Mouse (Mus musculus): Measurements from ENCODE around the gene Fbxl18. TPM values are rescaled to one million over a fixed set of nuclear protein-coding genes. Genes with fewer than 3 reads are reported as not detected.
"Not testable (repeated sequence)": the region's sequence is repeated elsewhere in the genome, so short reads cannot be mapped to it uniquely, and the experiment has no call there.

Gene Fbxl18
- polyA plus RNA-seq, 1 experiment from 2014 or later, result 26.1 TPM

DNA sequence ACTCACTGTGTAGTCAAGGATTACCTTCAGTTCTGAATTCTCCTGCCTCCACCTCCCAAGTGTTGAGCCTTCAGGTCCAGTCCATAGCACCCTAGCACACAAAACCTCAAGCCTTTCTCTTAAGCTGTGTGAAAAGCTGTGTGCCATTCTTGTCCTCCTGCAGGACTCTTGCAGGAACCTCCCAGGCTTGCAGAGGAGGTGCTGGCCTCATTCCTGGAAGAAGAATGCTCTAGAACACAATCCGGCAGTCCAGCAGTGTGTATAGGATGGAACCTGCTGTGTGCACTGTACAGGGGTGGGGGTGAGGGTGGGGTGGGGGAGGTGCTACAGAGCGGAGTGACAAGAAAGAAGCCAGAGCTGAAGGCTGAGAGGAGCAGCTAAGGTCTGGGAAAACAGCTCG, 47.1 kb downstream of the Fbxl18 start:
- DNase-seq (ENCODE audit: low spot score) (no peak), ATAC-seq (ENCODE audit: low FRiP score) (no peak)
- no peak overlapping the region for H3K27ac ChIP-seq
- no peak overlapping the region for H3K9ac ChIP-seq
- H3K36me3 ChIP-seq (replicated peaks; ENCODE audit: control insufficient read depth, insufficient read depth), result no peaks in the 10 kb centered on the region
- no peak overlapping the region for H3K4me2 ChIP-seq (replicated peaks)
- no peaks in the 10 kb centered on the region for H3K4me1 ChIP-seq (replicated peaks; ENCODE audit: control insufficient read depth, insufficient read depth, low read length)
- H3K4me3 ChIP-seq (replicated peaks; ENCODE audit: low read length), result no peak overlapping the region
- WGBS, result 74% methylated on average over 3 of the region's 3 CpGs
- no peaks in the 10 kb centered on the region for H3K9me3 ChIP-seq (ENCODE audit: control insufficient read depth, low read length)
- no peaks in the 10 kb centered on the region for H3K27me3 ChIP-seq (ENCODE audit: control insufficient read depth, insufficient read depth, low read length)

DNA sequence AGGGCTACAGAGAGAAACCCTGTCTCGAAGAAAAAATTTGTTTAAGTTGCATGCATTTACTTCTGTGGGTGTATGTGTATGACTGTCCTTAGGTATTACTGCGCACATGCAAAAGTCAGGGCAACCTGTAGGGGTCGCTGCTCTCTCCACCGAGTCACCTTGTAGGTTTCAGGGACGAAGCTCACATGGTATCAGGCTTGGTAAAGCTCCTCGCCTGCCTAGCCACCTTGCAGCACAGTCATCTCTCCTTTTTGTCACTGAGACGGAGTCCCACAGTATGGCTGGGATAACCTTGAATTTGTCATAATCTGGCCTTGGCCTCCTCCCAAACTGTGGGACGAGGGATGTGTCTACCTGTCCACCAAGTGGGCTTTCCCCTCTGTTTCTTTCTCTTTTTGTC, 50.8 kb downstream of the Fbxl18 start:
- no peaks in the 10 kb centered on the region for H3K27me3 ChIP-seq (ENCODE audit: control insufficient read depth, insufficient read depth, low read length)
- no peaks in the 10 kb centered on the region for H3K4me1 ChIP-seq (replicated peaks; ENCODE audit: control insufficient read depth, insufficient read depth, low read length)
- H3K4me3 ChIP-seq (replicated peaks; ENCODE audit: low read length), result no peak overlapping the region
- ATAC-seq (ENCODE audit: low FRiP score) (no peak), DNase-seq (ENCODE audit: low spot score) (no peak)
- H3K27ac ChIP-seq, result no peak overlapping the region
- H3K9ac ChIP-seq, result no peak overlapping the region
- 63% methylated on average over 8 of the region's 8 CpGs for WGBS
- H3K9me3 ChIP-seq (ENCODE audit: control insufficient read depth, low read length), result no peaks in the 10 kb centered on the region
- H3K4me2 ChIP-seq (replicated peaks), result no peak overlapping the region
- no peaks in the 10 kb centered on the region for H3K36me3 ChIP-seq (replicated peaks; ENCODE audit: control insufficient read depth, insufficient read depth)

DNA sequence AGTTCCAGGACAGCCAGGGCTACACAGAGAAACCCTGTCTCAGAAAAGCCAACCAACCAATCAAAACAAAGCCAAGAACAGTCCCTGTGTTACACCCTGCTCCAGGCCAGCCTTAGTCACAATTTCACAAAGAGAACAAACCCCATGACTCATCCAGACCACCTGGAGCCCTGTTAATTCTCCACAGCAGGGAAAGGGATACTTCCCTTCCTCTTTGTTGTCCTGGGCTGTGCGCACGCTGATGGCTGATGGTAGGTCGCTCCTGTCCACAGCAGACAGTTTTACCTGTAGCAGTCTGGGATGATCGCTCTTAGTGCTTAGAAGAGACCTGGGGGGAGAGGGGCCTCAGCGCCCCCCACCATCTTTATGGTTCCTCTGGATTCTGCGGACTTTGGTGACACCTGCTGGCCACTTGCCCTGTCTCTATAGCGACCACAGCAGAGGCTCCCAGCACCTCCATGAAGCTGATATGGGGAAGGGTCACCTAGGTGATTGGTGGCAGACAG, 53.0 kb downstream of the Fbxl18 start:
- no peak overlapping the region for H3K4me2 ChIP-seq (replicated peaks)
- H3K9ac ChIP-seq, result no peak overlapping the region
- DNase-seq (ENCODE audit: low spot score) (no peak), ATAC-seq (ENCODE audit: low FRiP score) (no peak)
- WGBS, result 20% methylated on average over 7 of the region's 7 CpGs
- no peaks in the 10 kb centered on the region for H3K9me3 ChIP-seq (ENCODE audit: control insufficient read depth, low read length)
- no peaks in the 10 kb centered on the region for H3K4me1 ChIP-seq (replicated peaks; ENCODE audit: control insufficient read depth, insufficient read depth, low read length)
- H3K27me3 ChIP-seq (ENCODE audit: control insufficient read depth, insufficient read depth, low read length), result no peaks in the 10 kb centered on the region
- no peaks in the 10 kb centered on the region for H3K36me3 ChIP-seq (replicated peaks; ENCODE audit: control insufficient read depth, insufficient read depth)
- no peak overlapping the region for H3K27ac ChIP-seq
- H3K4me3 ChIP-seq (replicated peaks; ENCODE audit: low read length), result no peak overlapping the region

DNA sequence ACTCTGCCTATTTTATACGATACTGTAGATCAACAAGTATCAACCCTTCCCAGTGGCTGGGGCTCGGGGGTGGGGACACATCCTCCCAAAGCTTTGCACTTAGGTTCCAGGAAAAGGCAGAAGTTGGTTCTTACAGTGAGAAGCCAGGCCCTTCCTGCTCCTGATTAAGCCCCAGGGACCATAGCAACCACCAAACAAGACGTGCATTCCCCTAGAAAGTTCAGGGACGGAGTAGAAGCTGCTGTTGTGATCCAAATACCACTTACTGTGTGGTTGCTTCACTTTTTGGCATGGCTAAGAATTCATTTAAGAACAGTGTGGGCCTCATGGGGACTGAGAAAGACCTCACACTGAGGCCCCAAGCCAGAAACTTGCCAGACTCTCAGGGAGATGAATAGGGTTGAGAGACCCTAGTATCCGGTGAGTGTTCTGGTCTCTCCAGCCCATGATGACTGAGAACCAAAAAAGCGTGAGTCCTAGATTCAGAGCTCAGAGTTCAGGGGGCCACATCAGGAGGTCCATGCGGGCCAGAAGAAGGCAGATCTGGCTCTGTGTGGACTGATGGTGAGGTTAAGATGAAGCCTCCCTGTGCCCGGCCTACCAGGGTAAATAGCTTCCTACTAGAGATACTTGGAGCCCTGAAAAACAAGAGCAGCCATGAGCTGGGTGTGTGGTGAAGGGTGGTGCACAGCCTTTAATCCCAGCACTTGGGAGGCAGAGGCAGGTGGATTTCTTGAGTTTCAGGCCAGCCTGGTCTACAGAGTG, 53.7 kb downstream of the Fbxl18 start:
- DNase-seq (ENCODE audit: low spot score) (no peak), ATAC-seq (ENCODE audit: low FRiP score) (no peak)
- no peak overlapping the region for H3K27ac ChIP-seq
- H3K36me3 ChIP-seq (replicated peaks; ENCODE audit: control insufficient read depth, insufficient read depth), result no peaks in the 10 kb centered on the region
- no peak overlapping the region for H3K4me3 ChIP-seq (replicated peaks; ENCODE audit: low read length)
- WGBS, result 66% methylated on average over 8 of the region's 8 CpGs
- H3K4me1 ChIP-seq (replicated peaks; ENCODE audit: control insufficient read depth, insufficient read depth, low read length), result no peaks in the 10 kb centered on the region
- no peak overlapping the region for H3K4me2 ChIP-seq (replicated peaks)
- no peaks in the 10 kb centered on the region for H3K27me3 ChIP-seq (ENCODE audit: control insufficient read depth, insufficient read depth, low read length)
- no peaks in the 10 kb centered on the region for H3K9me3 ChIP-seq (ENCODE audit: control insufficient read depth, low read length)
- H3K9ac ChIP-seq, result no peak overlapping the region

DNA sequence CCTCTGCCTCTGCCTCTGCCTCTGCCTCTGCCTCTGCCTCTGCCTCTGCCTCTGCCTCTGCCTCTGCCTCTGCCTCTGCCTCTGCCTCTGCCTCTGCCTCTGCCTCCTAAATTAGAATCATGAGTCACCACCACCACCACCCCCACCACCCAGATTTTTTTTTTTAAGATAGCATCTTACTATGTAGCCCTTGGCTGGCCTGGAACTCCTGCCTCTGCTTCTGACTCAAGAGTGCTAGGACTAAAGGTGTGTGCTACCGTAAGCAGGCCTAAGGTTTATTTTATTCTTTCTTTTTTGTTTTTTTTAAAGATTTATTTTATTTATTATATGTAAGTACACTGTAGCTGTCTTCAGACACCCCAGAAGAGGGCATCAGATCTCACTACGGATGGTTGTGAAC, 57.8 kb downstream of the Fbxl18 start:
- H3K27ac ChIP-seq; H3K9me3 ChIP-seq (ENCODE audit: control insufficient read depth, low read length); DNase-seq (ENCODE audit: low spot score); H3K27me3 ChIP-seq (ENCODE audit: control insufficient read depth, insufficient read depth, low read length); H3K4me3 ChIP-seq (replicated peaks; ENCODE audit: low read length); H3K36me3 ChIP-seq (replicated peaks; ENCODE audit: control insufficient read depth, insufficient read depth); ATAC-seq (ENCODE audit: low FRiP score); H3K4me2 ChIP-seq (replicated peaks); H3K4me1 ChIP-seq (replicated peaks; ENCODE audit: control insufficient read depth, insufficient read depth, low read length); H3K9ac ChIP-seq: not testable (repeated sequence)
- WGBS, result 100% methylated on average over 2 of the region's 2 CpGs

DNA sequence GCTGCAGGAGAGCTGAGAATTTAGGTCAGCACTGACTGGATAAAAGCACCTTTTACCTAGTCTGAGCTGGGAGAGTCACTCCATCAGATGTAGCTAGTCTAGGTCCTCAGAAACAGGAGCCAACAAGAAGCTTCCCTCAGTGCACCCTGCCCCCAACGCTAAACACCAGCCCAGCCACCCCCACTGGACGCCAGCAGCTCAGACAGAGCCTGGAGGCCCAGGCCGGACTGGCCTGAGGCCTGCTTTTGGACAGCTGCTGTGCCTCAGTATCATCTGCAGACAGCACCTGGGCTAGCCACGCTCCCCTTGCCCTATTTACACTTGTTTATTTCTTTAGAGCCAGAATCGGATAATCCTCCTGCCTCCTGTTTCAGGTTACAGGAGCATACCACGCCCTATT, 58.3 kb downstream of the Fbxl18 start:
- no peak overlapping the region for H3K4me2 ChIP-seq (replicated peaks)
- no peak overlapping the region for H3K4me3 ChIP-seq (replicated peaks; ENCODE audit: low read length)
- no peak overlapping the region for H3K27ac ChIP-seq
- H3K27me3 ChIP-seq (ENCODE audit: control insufficient read depth, insufficient read depth, low read length), result no peaks in the 10 kb centered on the region
- no peaks in the 10 kb centered on the region for H3K4me1 ChIP-seq (replicated peaks; ENCODE audit: control insufficient read depth, insufficient read depth, low read length)
- no peaks in the 10 kb centered on the region for H3K36me3 ChIP-seq (replicated peaks; ENCODE audit: control insufficient read depth, insufficient read depth)
- ATAC-seq (ENCODE audit: low FRiP score), result no peak
- no peak for DNase-seq (ENCODE audit: low spot score)
- H3K9ac ChIP-seq, result no peak overlapping the region
- WGBS, result 88% methylated on average over 5 of the region's 6 CpGs
- H3K9me3 ChIP-seq (ENCODE audit: control insufficient read depth, low read length), result peaks cover 5% of the 10 kb centered on the region; the same call in 1 of the 2 replicates

DNA sequence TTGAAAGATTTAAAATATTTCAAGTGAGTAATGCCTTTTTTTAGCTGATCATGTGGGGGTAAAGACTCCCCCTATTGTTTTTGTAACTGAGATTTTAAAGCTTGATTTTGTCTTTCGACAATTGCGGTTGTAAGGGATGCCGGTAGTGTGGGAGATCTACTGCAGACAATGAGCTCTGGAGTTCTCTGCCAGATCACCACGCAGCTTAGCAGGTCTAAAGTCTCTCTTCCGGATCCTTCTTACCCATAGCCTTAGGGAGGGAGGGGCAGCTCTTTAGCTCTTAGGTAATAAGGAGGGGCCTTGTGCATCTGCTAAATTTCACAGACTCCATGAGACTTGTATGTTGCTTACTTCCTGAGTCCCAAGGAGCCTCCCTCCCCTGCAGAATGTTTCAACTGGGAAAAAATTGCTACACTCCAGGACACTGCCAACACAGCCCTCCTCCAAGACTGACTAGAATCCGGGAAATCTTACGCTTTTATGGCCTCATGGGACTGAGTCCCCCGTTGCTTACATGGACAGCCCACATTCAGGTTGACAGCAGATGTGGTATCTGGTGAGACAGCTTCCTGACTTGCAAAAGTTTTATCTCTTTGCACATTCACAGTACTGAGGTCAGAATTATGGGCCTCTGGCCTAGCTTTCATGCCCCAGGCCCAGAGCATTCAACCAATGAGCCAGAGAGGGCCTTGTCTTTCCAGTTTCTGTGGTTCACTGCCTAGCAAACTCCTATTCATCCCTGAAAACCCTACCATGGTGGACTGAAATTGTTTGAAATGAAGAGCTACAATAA, 61.4 kb downstream of the Fbxl18 start:
- ATAC-seq (ENCODE audit: low FRiP score) (no peak), DNase-seq (ENCODE audit: low spot score) (no peak)
- no peak overlapping the region for H3K9ac ChIP-seq
- H3K27ac ChIP-seq, result no peak overlapping the region
- no peaks in the 10 kb centered on the region for H3K27me3 ChIP-seq (ENCODE audit: control insufficient read depth, insufficient read depth, low read length)
- 89% methylated on average over 8 of the region's 8 CpGs for WGBS
- no peaks in the 10 kb centered on the region for H3K36me3 ChIP-seq (replicated peaks; ENCODE audit: control insufficient read depth, insufficient read depth)
- no peak overlapping the region for H3K4me2 ChIP-seq (replicated peaks)
- H3K4me3 ChIP-seq (replicated peaks; ENCODE audit: low read length), result no peak overlapping the region
- no peaks in the 10 kb centered on the region for H3K4me1 ChIP-seq (replicated peaks; ENCODE audit: control insufficient read depth, insufficient read depth, low read length)
- H3K9me3 ChIP-seq (ENCODE audit: control insufficient read depth, low read length), result peaks cover 10% of the 10 kb centered on the region; the same call in 1 of the 2 replicates

DNA sequence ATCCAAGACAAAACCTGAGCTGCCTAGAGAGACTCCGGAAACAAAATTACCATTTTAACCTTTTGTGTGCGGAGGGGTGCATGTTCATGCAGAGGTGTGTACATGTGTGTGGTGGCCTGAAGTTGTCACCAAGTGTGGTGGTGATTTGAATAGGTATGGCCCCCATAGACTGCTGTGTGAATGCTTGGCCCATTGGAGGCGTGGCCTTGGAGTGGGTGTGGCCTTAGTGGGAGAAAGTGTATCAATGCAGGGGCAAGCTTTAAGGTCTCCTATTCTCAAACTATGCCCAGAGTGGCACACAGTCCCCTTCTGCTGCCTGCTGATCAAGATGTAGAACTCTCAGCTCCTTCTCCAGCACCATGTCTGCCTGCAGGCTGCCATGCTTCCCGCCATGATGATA, 69.1 kb downstream of the Fbxl18 start:
- no peak overlapping the region for H3K4me3 ChIP-seq (replicated peaks; ENCODE audit: low read length)
- no peaks in the 10 kb centered on the region for H3K27me3 ChIP-seq (ENCODE audit: control insufficient read depth, insufficient read depth, low read length)
- no peak for DNase-seq (ENCODE audit: low spot score)
- ATAC-seq (ENCODE audit: low FRiP score), result no peak
- no peak overlapping the region for H3K4me2 ChIP-seq (replicated peaks)
- no peak overlapping the region for H3K27ac ChIP-seq
- no peaks in the 10 kb centered on the region for H3K36me3 ChIP-seq (replicated peaks; ENCODE audit: control insufficient read depth, insufficient read depth)
- 83% methylated on average over 4 of the region's 4 CpGs for WGBS
- no peak overlapping the region for H3K9ac ChIP-seq
- H3K4me1 ChIP-seq (replicated peaks; ENCODE audit: control insufficient read depth, insufficient read depth, low read length), result peaks cover 31% of the 10 kb centered on the region
- H3K9me3 ChIP-seq (ENCODE audit: control insufficient read depth, low read length), result no peaks in the 10 kb centered on the region

DNA sequence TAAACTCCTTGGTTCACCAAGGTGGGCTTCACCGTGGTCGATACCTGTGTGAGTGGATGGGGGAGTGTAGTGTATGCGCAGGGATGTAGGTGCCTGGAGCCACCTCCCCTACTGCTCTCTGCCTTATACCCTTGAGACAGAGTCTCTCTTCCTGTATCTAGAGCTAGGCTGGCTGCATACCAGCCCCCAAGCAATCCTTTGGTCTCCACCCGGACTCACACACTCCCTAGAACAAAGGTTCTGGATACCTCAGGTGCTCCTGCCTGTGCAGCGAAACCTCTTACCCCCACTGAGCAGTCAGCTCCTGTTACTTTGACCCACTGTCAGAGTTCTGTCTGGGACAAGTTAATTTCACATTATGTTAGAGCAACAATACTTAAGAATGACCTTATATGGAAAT, 69.6 kb downstream of the Fbxl18 start:
- Histone ChIP-seq H3K4me2 (replicated peaks) (no peak overlapping the region), H3K9ac (0 out of 2 replicates have a peak overlapping the region, but pooled peaks have one; percentile 100), H3K9me3 (ENCODE audit: control insufficient read depth, low read length) (no peaks in the 10 kb centered on the region), H3K27ac (peak overlapping the region; percentile 100), H3K4me1 (replicated peaks; ENCODE audit: control insufficient read depth, insufficient read depth, low read length) (peaks cover 31% of the 10 kb centered on the region), H3K27me3 (ENCODE audit: control insufficient read depth, insufficient read depth, low read length) (no peaks in the 10 kb centered on the region), H3K36me3 (replicated peaks; ENCODE audit: control insufficient read depth, insufficient read depth) (no peaks in the 10 kb centered on the region), H3K4me3 (replicated peaks; ENCODE audit: low read length) (no peak overlapping the region)
- WGBS, result 77% methylated on average over 5 of the region's 5 CpGs
- DNase-seq (ENCODE audit: low spot score), result no peak
- no peak for ATAC-seq (ENCODE audit: low FRiP score)

Measured in hindbrain, embryonic 14.5 days (tissue).